ENCODE assay signal across 8 mouse cellular contexts in genomic region chr7:144554123-144554472, GRCm38 (mm10). TPM values are rescaled to one million over a fixed set of nuclear protein-coding genes. Genes with fewer than 3 reads are reported as not detected.
A peak's percentile ranks its signal among the peaks of the same experiment; 100 is the strongest.
DNase-seq lines count a peak whose midpoint lies in the region; ATAC-seq and TF ChIP-seq lines count a peak whose summit lies in the region.

No protein-coding gene starts in this region.

- H3K9me3 ChIP-seq in kidney, embryonic 15.5 days (replicated peaks), result no peaks in the 10 kb centered on the region
- no peaks in the 10 kb centered on the region for H3K9me3 ChIP-seq in hindbrain, embryonic 14.5 days (ENCODE audit: control insufficient read depth, low read length)
- H3K9me3 ChIP-seq in midbrain, embryonic 13.5 days, result no peaks in the 10 kb centered on the region

- no peak for TF ChIP-seq CTCF in cortical plate, adult 2 months (IDR thresholded peaks at IDR 0.05; ENCODE audit: extremely low read depth, insufficient read depth, low read length)

- H3K27me3 ChIP-seq in kidney, embryonic 15.5 days, result 0 out of 2 replicates have a peak, but pooled peaks cover 3% of the 10 kb centered on the region
- peaks cover 5% of the 10 kb centered on the region; the same call in 1 of the 2 replicates for H3K27me3 ChIP-seq in hindbrain, embryonic 14.5 days (ENCODE audit: control insufficient read depth, insufficient read depth, low read length)
- peaks cover 9% of the 10 kb centered on the region for H3K27me3 ChIP-seq in midbrain, embryonic 13.5 days

- peaks cover 32% of the 10 kb centered on the region for H3K4me1 ChIP-seq in kidney, embryonic 15.5 days
- peaks cover 11% of the 10 kb centered on the region for H3K4me1 ChIP-seq in cortical plate, adult 2 months (ENCODE audit: control insufficient read depth, insufficient read depth, low read length)
- H3K4me1 ChIP-seq in hindbrain, embryonic 14.5 days (replicated peaks; ENCODE audit: control insufficient read depth, insufficient read depth, low read length), result peaks cover 13% of the 10 kb centered on the region
- peaks cover 34% of the 10 kb centered on the region for H3K4me1 ChIP-seq in midbrain, embryonic 13.5 days (replicated peaks)

- ATAC-seq in kidney, embryonic 15.5 days (replicated peaks; ENCODE audit: low FRiP score), result no peak
- no peak for ATAC-seq in hindbrain, embryonic 14.5 days (ENCODE audit: low FRiP score)
- peak; percentile 78; the same call in 1 of the 2 replicates for ATAC-seq in midbrain, embryonic 13.5 days

- WGBS in kidney, embryonic 15.5 days, result 25% methylated on average over 8 of the region's 8 CpGs
- 28% methylated on average over 8 of the region's 8 CpGs for WGBS in hindbrain, embryonic 14.5 days
- 28% methylated on average over 8 of the region's 8 CpGs for WGBS in midbrain, embryonic 13.5 days

- TF ChIP-seq POLR2A in cortical plate, adult 2 months (IDR thresholded peaks at IDR 0.05; ENCODE audit: extremely low read depth, insufficient read depth, low read length), result no peak

- peak overlapping the region; percentile 94 for H3K9ac ChIP-seq in kidney, embryonic 15.5 days
- peak overlapping the region; percentile 94 for H3K9ac ChIP-seq in hindbrain, embryonic 14.5 days
- peak overlapping the region; percentile 98 for H3K9ac ChIP-seq in midbrain, embryonic 13.5 days (replicated peaks)

- peak overlapping the region; percentile 88 for H3K4me2 ChIP-seq in kidney, embryonic 15.5 days
- peak overlapping the region; percentile 65 for H3K4me2 ChIP-seq in hindbrain, embryonic 14.5 days (replicated peaks)
- peak overlapping the region; percentile 88 for H3K4me2 ChIP-seq in midbrain, embryonic 13.5 days (replicated peaks)

- DNase-seq in kidney, adult 18-20 months, result no peak
- peak; percentile 30 for DNase-seq in hindbrain, embryonic 14.5 days (ENCODE audit: low spot score)
- no peak for DNase-seq in spleen, postnatal 36 days (ENCODE audit: low spot score in 2 of 2)
- DNase-seq in MN1 (ENCODE audit: low spot score), result no peak
- DNase-seq in kidney, postnatal 4 days, result no peak

- H3K27ac ChIP-seq in kidney, embryonic 15.5 days, result peak overlapping the region; percentile 64; the same call in 1 of the 2 replicates
- H3K27ac ChIP-seq in cortical plate, adult 2 months (ENCODE audit: insufficient read depth, low read length), result peak overlapping the region; percentile 9; the same call in 1 of the 2 replicates
- peak overlapping the region; percentile 85 for H3K27ac ChIP-seq in hindbrain, embryonic 14.5 days
- H3K27ac ChIP-seq in midbrain, embryonic 13.5 days, result peak overlapping the region; percentile 61

- peaks cover 29% of the 10 kb centered on the region for H3K36me3 ChIP-seq in kidney, embryonic 15.5 days
- peaks cover 15% of the 10 kb centered on the region; the same call in 1 of the 2 replicates for H3K36me3 ChIP-seq in hindbrain, embryonic 14.5 days (replicated peaks; ENCODE audit: control insufficient read depth, insufficient read depth)
- peaks cover 27% of the 10 kb centered on the region for H3K36me3 ChIP-seq in midbrain, embryonic 13.5 days

- peak overlapping the region; percentile 99 for H3K4me3 ChIP-seq in kidney, embryonic 15.5 days (replicated peaks)
- H3K4me3 ChIP-seq in cortical plate, adult 2 months (ENCODE audit: insufficient read depth, low read length), result peak overlapping the region; percentile 54
- H3K4me3 ChIP-seq in hindbrain, embryonic 14.5 days (replicated peaks; ENCODE audit: low read length), result peak overlapping the region; percentile 96
- H3K4me3 ChIP-seq in midbrain, embryonic 13.5 days (replicated peaks), result peak overlapping the region; percentile 94

RNA-seq across cellular contexts. Expression of gene Ppfia1, which starts 0.6 kb away (rescaled TPM):
- 39.2 and 42.1 TPM in 2 replicates for polyA plus RNA-seq in kidney, embryonic 15.5 days (2015; fragmentation: Nextera tagmentation; extraction: Ambion mirVana)
- polyA plus RNA-seq in cortical plate, adult 2 months (2012; rRNA removed), result 36.3 and 37.2 TPM in 2 replicates
- polyA plus RNA-seq in hindbrain, embryonic 14.5 days (2014; fragmentation: Nextera tagmentation; extraction: Ambion mirVana), result 26.0 and 29.3 TPM in 2 replicates
- 28.1 and 32.1 TPM in 2 replicates for polyA plus RNA-seq in midbrain, embryonic 13.5 days (2015; fragmentation: Nextera tagmentation; extraction: Ambion mirVana)

RNA-seq across cellular contexts. Expression of gene Fadd, which starts 28.2 kb away (rescaled TPM):
- 12.7 and 13.7 TPM in 2 replicates for polyA plus RNA-seq in kidney, embryonic 15.5 days (2015; fragmentation: Nextera tagmentation; extraction: Ambion mirVana)
- polyA plus RNA-seq in cortical plate, adult 2 months (2012; rRNA removed), result 2.4 TPM in 2 replicates
- polyA plus RNA-seq in hindbrain, embryonic 14.5 days (2014; fragmentation: Nextera tagmentation; extraction: Ambion mirVana), result 4.6 and 5.4 TPM in 2 replicates
- 5.3 and 6.0 TPM in 2 replicates for polyA plus RNA-seq in midbrain, embryonic 13.5 days (2015; fragmentation: Nextera tagmentation; extraction: Ambion mirVana)

Comparison
In these comparisons a context has a peak if more than half of its experiments do, and no peak if none do; other contexts are left out.
1. H3K27ac ChIP-seq: peak in every context shown above with its lines; median percentile 85 in hindbrain, embryonic 14.5 days; 64 in kidney, embryonic 15.5 days; 61 in midbrain, embryonic 13.5 days; 9 in cortical plate, adult 2 months.